25 mouse cellular contexts compared by ENCODE assay signal in the genomic region with DNA sequence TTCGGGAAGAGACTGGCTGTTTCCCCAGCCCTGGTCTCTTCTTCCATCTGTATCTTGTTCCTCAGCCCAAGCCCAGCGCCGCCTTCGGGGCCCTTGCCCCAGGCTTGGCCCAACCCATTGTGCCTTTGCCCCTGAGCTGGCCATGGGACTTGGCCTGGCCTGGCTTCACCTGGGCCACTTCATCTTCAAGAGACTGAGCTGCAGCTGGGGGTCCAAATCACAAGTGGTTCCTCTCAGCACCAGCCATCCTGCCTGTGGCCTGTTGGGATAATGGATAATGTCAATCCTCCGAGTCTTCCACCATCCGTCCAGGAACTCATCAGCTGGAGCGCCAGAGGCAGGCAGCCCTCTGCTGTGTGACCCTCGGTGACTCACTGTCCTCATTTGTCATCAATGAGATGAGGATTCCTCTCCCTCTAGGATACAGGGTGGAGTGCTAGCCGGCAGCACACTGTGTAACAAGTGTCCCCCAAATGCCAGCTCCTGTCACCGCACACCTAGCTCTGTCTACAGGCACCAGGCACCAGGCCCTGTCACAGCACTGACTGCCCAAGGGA. TPM values are rescaled to one million over a fixed set of nuclear protein-coding genes. Genes with fewer than 3 reads are reported as not detected.
DNase-seq lines count a peak whose midpoint lies in the region; ATAC-seq lines count a peak whose summit lies in the region.
"Had no signal": no experiment of that assay in that cellular context is flagged by ENCODE, and none has a peak within 500 bp of the region (broad histone marks: within the 10 kb centered on the region; RNA-seq: fewer than 3 reads in every experiment).

No protein-coding gene starts in this region.

- no peak overlapping the region for H3K9ac ChIP-seq in hindbrain, embryonic 12.5 days
- H3K9ac ChIP-seq in limb, embryonic 15.5 days: no peak overlapping the region
- H3K9ac ChIP-seq: forebrain, embryonic 15.5 days; heart, embryonic 12.5 days; hindbrain, embryonic 14.5 days had no signal

- no peak overlapping the region for H3K4me3 ChIP-seq in hindbrain, embryonic 10.5 days
- H3K4me3 ChIP-seq in hindbrain, embryonic 12.5 days: no peak overlapping the region
- H3K4me3 ChIP-seq in megakaryocyte, embryonic 14.5 days (replicated peaks): peak overlapping the region; percentile 12
- H3K4me3 ChIP-seq in embryonic facial prominence, embryonic 10.5 days: no peak overlapping the region
- no peak overlapping the region for H3K4me3 ChIP-seq in limb, embryonic 15.5 days
- H3K4me3 ChIP-seq: erythroblast, embryonic 14.5 days; forebrain, embryonic 15.5 days; heart, embryonic 12.5 days; left cerebral cortex, adult 2 months had no signal

- DNase-seq in hindbrain, embryonic 10.5 days (ENCODE audit: low spot score): no peak
- no peak for DNase-seq in embryonic facial prominence, embryonic 10.5 days (ENCODE audit: low spot score)
- no peak for DNase-seq in testis, postnatal 14 days (ENCODE audit: low spot score)
- no peak for DNase-seq in cerebellum, adult 9-11 months
- DNase-seq: cerebellum, postnatal 10 days; kidney, adult 9 months; layer of hippocampus, adult 9-11 months; retina, postnatal 1 day; right cerebral cortex, postnatal 4 days; thymus, postnatal 14 days had no signal

- peaks cover 34% of the 10 kb centered on the region for H3K4me1 ChIP-seq in hindbrain, embryonic 10.5 days (replicated peaks)
- H3K4me1 ChIP-seq in hindbrain, embryonic 12.5 days: peaks cover 30% of the 10 kb centered on the region
- H3K4me1 ChIP-seq in megakaryocyte, embryonic 14.5 days: peaks cover 49% of the 10 kb centered on the region
- H3K4me1 ChIP-seq in embryonic facial prominence, embryonic 10.5 days: peaks cover 38% of the 10 kb centered on the region
- peaks cover 46% of the 10 kb centered on the region for H3K4me1 ChIP-seq in limb, embryonic 15.5 days

- 85% methylated on average over 10 of the region's 10 CpGs for WGBS in hindbrain, embryonic 10.5 days
- 85% methylated on average over 10 of the region's 10 CpGs for WGBS in hindbrain, embryonic 12.5 days
- WGBS in embryonic facial prominence, embryonic 10.5 days: 89% methylated on average over 10 of the region's 10 CpGs
- WGBS in limb, embryonic 15.5 days: 86% methylated on average over 10 of the region's 10 CpGs

- 0 out of 2 replicates have a peak overlapping the region, but pooled peaks have one; percentile 23 for H3K27ac ChIP-seq in hindbrain, embryonic 10.5 days
- H3K27ac ChIP-seq in hindbrain, embryonic 12.5 days: no peak overlapping the region
- peak overlapping the region; percentile 11; the same call in 1 of the 2 replicates for H3K27ac ChIP-seq in embryonic facial prominence, embryonic 10.5 days (replicated peaks)
- H3K27ac ChIP-seq in limb, embryonic 15.5 days: peak overlapping the region; percentile 63; the same call in 1 of the 2 replicates
- H3K27ac ChIP-seq: forebrain, embryonic 15.5 days; hindbrain, embryonic 14.5 days; left cerebral cortex, adult 2 months had no signal

- H3K9me3 ChIP-seq in hindbrain, embryonic 10.5 days: no peaks in the 10 kb centered on the region
- no peaks in the 10 kb centered on the region for H3K9me3 ChIP-seq in hindbrain, embryonic 12.5 days (replicated peaks)
- H3K9me3 ChIP-seq in megakaryocyte, embryonic 14.5 days: no peaks in the 10 kb centered on the region
- no peaks in the 10 kb centered on the region for H3K9me3 ChIP-seq in embryonic facial prominence, embryonic 10.5 days
- H3K9me3 ChIP-seq in limb, embryonic 15.5 days: no peaks in the 10 kb centered on the region
- H3K9me3 ChIP-seq: forebrain, embryonic 15.5 days; heart, embryonic 12.5 days had no signal

- H3K36me3 ChIP-seq in hindbrain, embryonic 10.5 days: peaks cover 48% of the 10 kb centered on the region
- H3K36me3 ChIP-seq in hindbrain, embryonic 12.5 days: peaks cover 16% of the 10 kb centered on the region
- peaks cover 35% of the 10 kb centered on the region for H3K36me3 ChIP-seq in megakaryocyte, embryonic 14.5 days (replicated peaks; ENCODE audit: low read length)
- peaks cover 46% of the 10 kb centered on the region for H3K36me3 ChIP-seq in embryonic facial prominence, embryonic 10.5 days (replicated peaks)
- H3K36me3 ChIP-seq in limb, embryonic 15.5 days: peaks cover 29% of the 10 kb centered on the region

- ATAC-seq in hindbrain, embryonic 12.5 days (ENCODE audit: low FRiP score): no peak
- no peak for ATAC-seq in megakaryocyte, adult 5-6 weeks (ENCODE audit: poor library complexity, severe bottlenecking)
- ATAC-seq in limb, embryonic 15.5 days (ENCODE audit: insufficient number of reproducible peaks, low FRiP score, low TSS enrichment, low read depth): no peak
- ATAC-seq: forebrain, embryonic 15.5 days had no signal

- no peak overlapping the region for H3K4me2 ChIP-seq in hindbrain, embryonic 12.5 days (replicated peaks)
- no peak overlapping the region for H3K4me2 ChIP-seq in limb, embryonic 15.5 days
- H3K4me2 ChIP-seq: forebrain, embryonic 15.5 days; heart, embryonic 12.5 days; hindbrain, embryonic 14.5 days; midbrain, embryonic 11.5 days had no signal

- no peaks in the 10 kb centered on the region for H3K27me3 ChIP-seq in hindbrain, embryonic 10.5 days (ENCODE audit: insufficient read depth, poor library complexity, severe bottlenecking)
- no peaks in the 10 kb centered on the region for H3K27me3 ChIP-seq in hindbrain, embryonic 12.5 days
- H3K27me3 ChIP-seq in megakaryocyte, embryonic 14.5 days (replicated peaks): peaks cover 38% of the 10 kb centered on the region
- H3K27me3 ChIP-seq in embryonic facial prominence, embryonic 10.5 days (replicated peaks; ENCODE audit: low read depth, poor library complexity, severe bottlenecking): no peaks in the 10 kb centered on the region
- H3K27me3 ChIP-seq in limb, embryonic 15.5 days: no peaks in the 10 kb centered on the region
- H3K27me3 ChIP-seq: forebrain, embryonic 15.5 days; heart, embryonic 12.5 days had no signal

RNA-seq across cellular contexts. Expression of a gene that starts 5.1 kb away (rescaled TPM):
- 10.8 and 13.0 TPM in 2 replicates for polyA plus RNA-seq in hindbrain, embryonic 10.5 days (2016; fragmentation: Nextera tagmentation; extraction: Ambion mirVana)
- 10.4 and 10.9 TPM in 2 replicates for polyA plus RNA-seq in hindbrain, embryonic 12.5 days (2016; fragmentation: Nextera tagmentation; extraction: Ambion mirVana)
- 2.5 and 12.0 TPM in 2 replicates for polyA plus RNA-seq in megakaryocyte, embryonic 14.5 days (2012; ENCODE audit: insufficient read depth, low replicate concordance)
- 84.6 and 91.2 TPM in 2 replicates for total RNA-seq in megakaryocyte, adult 5-6 weeks (2015)
- total RNA-seq in megakaryocyte, adult 5-6 weeks (2017): 43.5 and 56.7 TPM in 2 replicates
- 11.8 and 12.0 TPM in 2 replicates for polyA plus RNA-seq in embryonic facial prominence, embryonic 10.5 days (2016; fragmentation: Nextera tagmentation; extraction: Ambion mirVana)
- 5.6 and 6.0 TPM in 2 replicates for polyA plus RNA-seq in limb, embryonic 15.5 days (2015; fragmentation: Nextera tagmentation; extraction: Ambion mirVana)

RNA-seq across cellular contexts. Expression of a gene that starts 35.8 kb away (rescaled TPM):
- polyA plus RNA-seq in hindbrain, embryonic 10.5 days (2016; fragmentation: Nextera tagmentation; extraction: Ambion mirVana): not detected in 2 replicates
- polyA plus RNA-seq in hindbrain, embryonic 12.5 days (2016; fragmentation: Nextera tagmentation; extraction: Ambion mirVana): not detected in 2 replicates
- not detected in 2 replicates for polyA plus RNA-seq in megakaryocyte, embryonic 14.5 days (2012; ENCODE audit: insufficient read depth, low replicate concordance)
- total RNA-seq in megakaryocyte, adult 5-6 weeks (2015): not detected in 2 replicates
- total RNA-seq in megakaryocyte, adult 5-6 weeks (2017): not detected in 2 replicates
- polyA plus RNA-seq in embryonic facial prominence, embryonic 10.5 days (2016; fragmentation: Nextera tagmentation; extraction: Ambion mirVana): not detected in 2 replicates
- 0.25 and 0.35 TPM in 2 replicates for polyA plus RNA-seq in limb, embryonic 15.5 days (2015; fragmentation: Nextera tagmentation; extraction: Ambion mirVana)
- total RNA-seq: left cerebral cortex, adult 2 months; monocyte, adult 5-6 weeks had no signal
- polyA plus RNA-seq: C2C12; erythroblast, embryonic 14.5 days; forebrain, embryonic 15.5 days; heart, embryonic 12.5 days; hindbrain, embryonic 14.5 days; intestine, embryonic 14.5 days; limb, embryonic 11.5 days; midbrain, embryonic 11.5 days; neural tube, embryonic 11.5 days had no signal

RNA-seq across cellular contexts. Expression of a gene that starts 42.1 kb away (rescaled TPM):
- not detected in 2 replicates for polyA plus RNA-seq in hindbrain, embryonic 10.5 days (2016; fragmentation: Nextera tagmentation; extraction: Ambion mirVana)
- polyA plus RNA-seq in hindbrain, embryonic 12.5 days (2016; fragmentation: Nextera tagmentation; extraction: Ambion mirVana): not detected in 2 replicates
- not detected in 2 replicates for polyA plus RNA-seq in megakaryocyte, embryonic 14.5 days (2012; ENCODE audit: insufficient read depth, low replicate concordance)
- total RNA-seq in megakaryocyte, adult 5-6 weeks (2015): not detected in 2 replicates
- not detected in 2 replicates for total RNA-seq in megakaryocyte, adult 5-6 weeks (2017)
- not detected in 2 replicates for polyA plus RNA-seq in embryonic facial prominence, embryonic 10.5 days (2016; fragmentation: Nextera tagmentation; extraction: Ambion mirVana)
- not detected in 2 replicates for polyA plus RNA-seq in limb, embryonic 15.5 days (2015; fragmentation: Nextera tagmentation; extraction: Ambion mirVana)
- total RNA-seq: left cerebral cortex, adult 2 months; monocyte, adult 5-6 weeks had no signal
- polyA plus RNA-seq: C2C12; erythroblast, embryonic 14.5 days; forebrain, embryonic 15.5 days; heart, embryonic 12.5 days; hindbrain, embryonic 14.5 days; intestine, embryonic 14.5 days; limb, embryonic 11.5 days; midbrain, embryonic 11.5 days; neural tube, embryonic 11.5 days had no signal

RNA-seq across cellular contexts. Expression of a gene that starts 53.7 kb away (rescaled TPM):
- polyA plus RNA-seq in hindbrain, embryonic 10.5 days (2016; fragmentation: Nextera tagmentation; extraction: Ambion mirVana): not detected in 2 replicates
- polyA plus RNA-seq in hindbrain, embryonic 12.5 days (2016; fragmentation: Nextera tagmentation; extraction: Ambion mirVana): not detected in 2 replicates
- polyA plus RNA-seq in megakaryocyte, embryonic 14.5 days (2012; ENCODE audit: insufficient read depth, low replicate concordance): not detected in 2 replicates
- 18.3 and 25.9 TPM in 2 replicates for total RNA-seq in megakaryocyte, adult 5-6 weeks (2015)
- 28.3 and 30.2 TPM in 2 replicates for total RNA-seq in megakaryocyte, adult 5-6 weeks (2017)
- polyA plus RNA-seq in embryonic facial prominence, embryonic 10.5 days (2016; fragmentation: Nextera tagmentation; extraction: Ambion mirVana): not detected in 2 replicates
- polyA plus RNA-seq in limb, embryonic 15.5 days (2015; fragmentation: Nextera tagmentation; extraction: Ambion mirVana): 57.2 and 75.5 TPM in 2 replicates
- total RNA-seq: left cerebral cortex, adult 2 months; monocyte, adult 5-6 weeks had no signal
- polyA plus RNA-seq: erythroblast, embryonic 14.5 days; forebrain, embryonic 15.5 days; heart, embryonic 12.5 days; hindbrain, embryonic 14.5 days; intestine, embryonic 14.5 days; limb, embryonic 11.5 days; midbrain, embryonic 11.5 days; neural tube, embryonic 11.5 days had no signal
